Mouse (Mus musculus): ENCODE results near the gene Gm21093.
"Not testable (repeated sequence)": the region's sequence is repeated elsewhere in the genome, so short reads cannot be mapped to it uniquely, and the experiment has no call there.

Gene Gm21093

DNA sequence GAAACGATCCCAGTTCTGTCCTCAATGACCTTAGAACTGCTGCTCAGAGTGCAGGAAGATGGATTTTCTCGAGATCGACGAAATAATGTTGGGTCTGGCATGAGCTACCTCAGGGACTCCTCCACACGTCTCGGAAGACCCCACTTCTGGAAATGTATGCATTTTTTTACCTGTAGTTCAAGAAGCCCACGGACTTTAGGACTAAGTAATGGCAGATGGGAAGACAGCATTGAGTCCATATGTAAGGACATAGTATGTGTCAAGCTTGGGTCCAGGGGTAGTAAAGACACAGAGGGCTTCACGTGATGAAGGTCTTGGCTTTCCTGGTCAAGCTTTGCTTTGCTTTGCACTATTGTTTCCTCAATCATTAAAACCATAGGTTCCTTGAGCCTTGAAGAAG is at the start of gene Gm21093:
Gene Gm21093, minus strand, starts transcription at position 101 of the 400 bp plus-strand sequence.
- not testable (repeated sequence) for DNase-seq
